Mouse (Mus musculus) heart, postnatal 14 days (tissue): Measurements from ENCODE around the gene Grk4. TPM values are rescaled to one million over a fixed set of nuclear protein-coding genes. Genes with fewer than 3 reads are reported as not detected.
"Not testable (repeated sequence)": the region's sequence is repeated elsewhere in the genome, so short reads cannot be mapped to it uniquely, and the experiment has no call there.

ENCODE experiments used
- DNase-seq, 2 experiments: peaks; one replicate each; pipeline ENCODE4 v3.0.0; 2021 to 2022
- intact Hi-C: fragments of 180-260 bp; cut with DNase I; formaldehyde crosslinking; loops from one replicate; pipeline ENCODE4 v1.15.1; 2025
- total RNA-seq, 2 experiments: library from RNA; stranded (reverse); gene quantifications; 2 replicates each; pipeline ENCODE4 v1.2.3; 2021

Grk4 gene
- total RNA-seq, 2 experiments from 2014 or later, result 0.78 to 2.4 TPM

- intact Hi-C loops, result no loop called here
- no peak for DNase-seq
Measured at GRCm38 (mm10) chr5:34689868-34690267, 29.7 kb downstream of the Grk4 start.

GRCm38 (mm10) chr5:34692782-34693181, 32.6 kb downstream of the Grk4 start:
- intact Hi-C loops, result no loop called here
- no peak for DNase-seq

- DNase-seq, result no peak
- intact Hi-C loops, result no loop called here
Measured at GRCm38 (mm10) chr5:34695521-34695920, 35.3 kb downstream of the Grk4 start.

- no peak for DNase-seq
- intact Hi-C loops, result no loop called here
Measured at GRCm38 (mm10) chr5:34708436-34708835, 48.3 kb downstream of the Grk4 start.

- intact Hi-C loops, DNase-seq: not testable (repeated sequence)
Measured at GRCm38 (mm10) chr5:34714371-34714770, 54.2 kb downstream of the Grk4 start.

- intact Hi-C loops, result no loop called here
- no peak for DNase-seq
Measured at GRCm38 (mm10) chr5:34714816-34715215, 54.6 kb downstream of the Grk4 start.

GRCm38 (mm10) chr5:34729141-34729540, 69.0 kb downstream of the Grk4 start:
- DNase-seq, result no peak
- intact Hi-C loops, result no loop called here

GRCm38 (mm10) chr5:34730255-34730654, 70.1 kb downstream of the Grk4 start:
- intact Hi-C loops, result no loop called here
- no peak for DNase-seq

- intact Hi-C loops, result no loop called here
Measured at GRCm38 (mm10) chr5:34751477-34751876, 91.3 kb downstream of the Grk4 start.

GRCm38 (mm10) chr5:34758762-34759161, 98.6 kb downstream of the Grk4 start:
- DNase-seq, result no peak
- intact Hi-C loops, result no loop called here

More at GRCm38 (mm10) chr5:34751477-34751876, 91.3 kb downstream of the Grk4 start:
- no peak for DNase-seq

- intact Hi-C loops, result loop anchor here (2.0 kb wide), 1 partner anchor 100 kb away; the partner anchor contains the start of genes Grk4 and Nop14
Measured at GRCm38 (mm10) chr5:34760850-34761508, 100.8 kb downstream of the Grk4 start.

GRCm38 (mm10) chr5:34761509-34761908, 101.3 kb downstream of the Grk4 start, which contains the start of gene Htt:
Gene Htt (plus strand): TSS chr5:34761740.
- intact Hi-C loops, result loop anchor here (2.0 kb wide), 1 partner anchor 101 kb away; the partner anchor contains the start of genes Grk4 and Nop14
- peak; percentile 96 to 97 for DNase-seq

More at GRCm38 (mm10) chr5:34760850-34761508, 100.8 kb downstream of the Grk4 start:
- peak in 1 of 2 experiments; percentile 4 for DNase-seq

- intact Hi-C loops, result loop anchor here (2.0 kb wide), 1 partner anchor 101 kb away; the partner anchor contains the start of genes Grk4 and Nop14
- DNase-seq, result peak; percentile 23 to 35
Measured at GRCm38 (mm10) chr5:34761934-34762611, 101.9 kb downstream of the Grk4 start.

GRCm38 (mm10) chr5:34771818-34772217, 111.6 kb downstream of the Grk4 start:
- no peak for DNase-seq
- intact Hi-C loops, result no loop called here

GRCm38 (mm10) chr5:34772696-34773245, 112.6 kb downstream of the Grk4 start:
- intact Hi-C loops, result no loop called here

GRCm38 (mm10) chr5:34773392-34773791, 113.2 kb downstream of the Grk4 start:
- intact Hi-C loops, result no loop called here
- no peak for DNase-seq

More at GRCm38 (mm10) chr5:34772696-34773245, 112.6 kb downstream of the Grk4 start:
- DNase-seq, result no peak

- DNase-seq, result no peak
- intact Hi-C loops, result no loop called here
Measured at GRCm38 (mm10) chr5:34785027-34785426, 124.8 kb downstream of the Grk4 start.

- intact Hi-C loops, result no loop called here
Measured at GRCm38 (mm10) chr5:34791141-34791540, 131.0 kb downstream of the Grk4 start.

GRCm38 (mm10) chr5:34800292-34800953, 140.2 kb downstream of the Grk4 start:
- DNase-seq, result no peak
- intact Hi-C loops, result no loop called here

More at GRCm38 (mm10) chr5:34791141-34791540, 131.0 kb downstream of the Grk4 start:
- no peak for DNase-seq
